Mouse (Mus musculus) cortical plate, adult 2 months (tissue): ENCODE measurements around the gene Lrp2.

Experiments used
- CTCF ChIP-seq: fragments of 200-500 bp; IDR thresholded peaks from 2 replicates; pipeline ENCODE4 v1.5.1; 2011; ENCODE audit warnings: mild to moderate bottlenecking, control low read depth, low read length; ENCODE audit not compliant: insufficient read depth; ENCODE audit errors: extremely low read depth
- POLR2A ChIP-seq: fragments of 200-500 bp; IDR thresholded peaks from 2 replicates; pipeline ENCODE4 v1.6.1; 2011; ENCODE audit warnings: mild to moderate bottlenecking, low read length, control low read depth; ENCODE audit not compliant: insufficient read depth; ENCODE audit errors: extremely low read depth

GRCm38 (mm10) chr2:69448581-69448980, 137.3 kb downstream of the Lrp2 start:
- TF ChIP-seq POLR2A = no peak
- no peak for TF ChIP-seq CTCF
